9 mouse cellular contexts compared by ENCODE assay signal in the genomic region with DNA sequence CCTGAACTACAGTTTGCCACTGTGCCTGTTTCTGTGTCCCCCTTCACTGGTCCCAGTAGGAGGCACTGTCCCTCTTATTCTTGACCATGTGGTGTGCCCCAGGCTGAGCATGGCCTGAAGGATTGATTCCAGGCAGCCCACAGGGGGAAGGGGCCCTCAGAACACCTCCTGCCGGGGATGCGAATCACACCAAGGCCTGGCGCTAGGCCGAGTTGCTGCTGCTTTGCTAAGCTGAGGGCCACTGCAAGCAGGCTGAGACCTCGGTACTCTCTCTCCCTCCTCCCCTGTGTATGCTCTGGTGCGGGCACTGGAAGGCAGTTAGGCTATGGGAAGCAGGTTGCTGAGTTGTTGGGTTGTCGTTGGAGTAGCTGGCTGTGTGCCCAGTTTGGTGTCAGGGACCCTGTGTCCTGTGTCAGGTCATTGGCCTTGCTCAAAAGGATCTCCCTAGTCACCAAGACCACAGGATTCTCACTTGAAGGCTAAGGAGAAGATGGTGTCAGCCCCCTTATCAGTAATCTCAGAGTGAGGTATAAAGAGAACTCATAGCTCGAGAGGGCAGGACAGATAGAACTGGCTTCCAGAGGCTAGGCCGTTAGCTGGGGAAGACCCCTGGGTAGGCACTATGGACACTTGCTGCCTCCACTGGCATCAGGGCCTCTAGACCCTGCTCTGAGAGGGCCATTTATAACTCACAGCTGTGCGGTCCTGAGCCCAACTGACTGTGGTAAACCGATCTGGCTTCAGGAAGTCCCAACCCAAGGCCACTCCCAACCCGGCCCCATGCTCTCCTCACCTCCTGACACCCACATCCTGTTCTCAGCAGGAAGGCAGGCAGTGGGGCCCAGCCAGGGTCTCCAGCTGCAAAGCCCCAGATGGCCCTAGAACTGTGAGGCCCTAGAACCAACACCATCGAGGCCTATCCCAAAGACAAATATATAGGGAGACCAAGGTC. TPM values are rescaled to one million over a fixed set of nuclear protein-coding genes. Genes with fewer than 3 reads are reported as not detected.
DNase-seq lines count a peak whose midpoint lies in the region; ATAC-seq and TF ChIP-seq lines count a peak whose summit lies in the region.
"Had no signal": no experiment of that assay in that cellular context is flagged by ENCODE, and none has a peak within 500 bp of the region (broad histone marks: within the 10 kb centered on the region; RNA-seq: fewer than 3 reads in every experiment).

No protein-coding gene starts in this region.

- TF ChIP-seq EP300 in MEL (IDR thresholded peaks at IDR 0.05; ENCODE audit: low read depth in 1 of 2, low read length in 2 of 2): peak; percentile 54 to 92

- no peak overlapping the region for H3K4me3 ChIP-seq in forebrain, embryonic 10.5 days
- no peak overlapping the region for H3K4me3 ChIP-seq in forebrain, embryonic 15.5 days
- peak overlapping the region in 1 of 2 experiments; percentile 12; a peak in 1 of 4 replicates for H3K4me3 ChIP-seq in MEL (ENCODE audit: control insufficient read depth in 1 of 2, insufficient read depth in 1 of 2, low read depth in 2 of 2, low read length in 2 of 2)
- no peak overlapping the region for H3K4me3 ChIP-seq in embryonic facial prominence, embryonic 14.5 days (ENCODE audit: low read depth, low read length)
- H3K4me3 ChIP-seq in hindbrain, embryonic 16.5 days (ENCODE audit: low read length): no peak overlapping the region
- H3K4me3 ChIP-seq in liver, embryonic 15.5 days (replicated peaks): no peak overlapping the region

- TF ChIP-seq RAD21 in MEL (IDR thresholded peaks at IDR 0.05; ENCODE audit: low read depth, low read length): no peak

- TF ChIP-seq CTCF in MEL (IDR thresholded peaks at IDR 0.05 in 2 of 3, conservative IDR thresholded peaks at IDR 0.05 in 1 of 3; ENCODE audit: control insufficient read depth in 1 of 3, insufficient read depth in 1 of 3, low read depth in 2 of 3, low read length in 3 of 3, poor library complexity in 1 of 3, severe bottlenecking in 1 of 3): peak; percentile 18 to 26 (median 26); a peak in 4 of 6 replicates

- H3K9ac ChIP-seq in forebrain, embryonic 15.5 days (replicated peaks): no peak overlapping the region
- peak overlapping the region; percentile 55 for H3K9ac ChIP-seq in MEL (ENCODE audit: control insufficient read depth, low read depth, low read length, poor library complexity, severe bottlenecking)
- H3K9ac ChIP-seq in embryonic facial prominence, embryonic 14.5 days (ENCODE audit: low read depth, low read length): no peak overlapping the region
- no peak overlapping the region for H3K9ac ChIP-seq in hindbrain, embryonic 16.5 days (ENCODE audit: low read depth, low read length)
- H3K9ac ChIP-seq in liver, embryonic 15.5 days: peak overlapping the region; percentile 11; the same call in 1 of the 2 replicates

- peaks cover 95% of the 10 kb centered on the region for H3K4me1 ChIP-seq in forebrain, embryonic 10.5 days
- H3K4me1 ChIP-seq in forebrain, embryonic 15.5 days: peaks cover 78% of the 10 kb centered on the region
- peaks cover 19 to 40% of the 10 kb centered on the region in 2 experiments for H3K4me1 ChIP-seq in MEL (ENCODE audit: control insufficient read depth in 1 of 2, insufficient read depth in 2 of 2, low read length in 2 of 2)
- peaks cover 34% of the 10 kb centered on the region for H3K4me1 ChIP-seq in embryonic facial prominence, embryonic 14.5 days (ENCODE audit: control insufficient read depth, insufficient read depth, low read length)
- H3K4me1 ChIP-seq in hindbrain, embryonic 16.5 days (ENCODE audit: control insufficient read depth, insufficient read depth, low read depth, low read length): peaks cover 67% of the 10 kb centered on the region
- H3K4me1 ChIP-seq in liver, embryonic 15.5 days (replicated peaks): peaks cover 96% of the 10 kb centered on the region

- peaks cover 2% of the 10 kb centered on the region for H3K79me2 ChIP-seq in MEL (ENCODE audit: control insufficient read depth, insufficient read depth, low read length, poor library complexity)

- TF ChIP-seq POLR2A in MEL (IDR thresholded peaks at IDR 0.05; ENCODE audit: control insufficient read depth in 1 of 2, insufficient read depth in 1 of 2, low read depth in 1 of 2, low read length in 2 of 2, poor library complexity in 1 of 2): peak in 1 of 2 experiments; percentile 82; a peak in 2 of 4 replicates

- WGBS in forebrain, embryonic 10.5 days: 66% methylated on average over 13 of the region's 13 CpGs
- WGBS in forebrain, embryonic 15.5 days: 63% methylated on average over 13 of the region's 13 CpGs
- WGBS in embryonic facial prominence, embryonic 14.5 days: 43% methylated on average over 13 of the region's 13 CpGs
- 52% methylated on average over 13 of the region's 13 CpGs for WGBS in hindbrain, embryonic 16.5 days
- WGBS in liver, embryonic 15.5 days (ENCODE audit: insufficient replicate concordance): 7% methylated on average over 13 of the region's 13 CpGs

- no peaks in the 10 kb centered on the region for H3K27me3 ChIP-seq in forebrain, embryonic 10.5 days (ENCODE audit: poor library complexity, severe bottlenecking)
- no peaks in the 10 kb centered on the region for H3K27me3 ChIP-seq in forebrain, embryonic 15.5 days
- H3K27me3 ChIP-seq in MEL (ENCODE audit: control insufficient read depth in 1 of 2, insufficient read depth in 2 of 2, low read length in 2 of 2): no peaks in the 10 kb centered on the region
- no peaks in the 10 kb centered on the region for H3K27me3 ChIP-seq in embryonic facial prominence, embryonic 14.5 days (replicated peaks; ENCODE audit: control insufficient read depth, insufficient read depth, low read length)
- H3K27me3 ChIP-seq in hindbrain, embryonic 16.5 days (replicated peaks; ENCODE audit: control insufficient read depth, insufficient read depth, low read length): no peaks in the 10 kb centered on the region
- no peaks in the 10 kb centered on the region for H3K27me3 ChIP-seq in liver, embryonic 15.5 days

- no peak for ATAC-seq in forebrain, embryonic 15.5 days (replicated peaks)
- peak; percentile 69 for ATAC-seq in embryonic facial prominence, embryonic 14.5 days (ENCODE audit: low read depth)
- no peak for ATAC-seq in hindbrain, embryonic 16.5 days
- ATAC-seq in liver, embryonic 15.5 days (ENCODE audit: insufficient read depth): peak; percentile 62

- H3K4me2 ChIP-seq in forebrain, embryonic 15.5 days (replicated peaks): no peak overlapping the region
- H3K4me2 ChIP-seq in embryonic facial prominence, embryonic 14.5 days (ENCODE audit: low read depth, low read length): no peak overlapping the region
- no peak overlapping the region for H3K4me2 ChIP-seq in hindbrain, embryonic 16.5 days (ENCODE audit: low read length)
- H3K4me2 ChIP-seq in liver, embryonic 15.5 days: peak overlapping the region; percentile 42

- peaks cover 61% of the 10 kb centered on the region for H3K36me3 ChIP-seq in forebrain, embryonic 10.5 days (replicated peaks)
- H3K36me3 ChIP-seq in forebrain, embryonic 15.5 days: no peaks in the 10 kb centered on the region
- peaks cover 0 to 32% of the 10 kb centered on the region in 2 experiments; a peak in 2 of 4 replicates for H3K36me3 ChIP-seq in MEL (ENCODE audit: control insufficient read depth in 1 of 2, insufficient read depth in 2 of 2, low read length in 2 of 2)
- no peaks in the 10 kb centered on the region for H3K36me3 ChIP-seq in embryonic facial prominence, embryonic 14.5 days (ENCODE audit: control insufficient read depth, insufficient read depth, low read length)
- no peaks in the 10 kb centered on the region for H3K36me3 ChIP-seq in hindbrain, embryonic 16.5 days (ENCODE audit: control insufficient read depth, insufficient read depth, low read length)
- H3K36me3 ChIP-seq in liver, embryonic 15.5 days (replicated peaks): no peaks in the 10 kb centered on the region
- H3K36me3 ChIP-seq: G1E had no signal

- H3K27ac ChIP-seq in forebrain, embryonic 10.5 days: peak overlapping the region; percentile 62
- H3K27ac ChIP-seq in forebrain, embryonic 15.5 days (replicated peaks): no peak overlapping the region
- peak overlapping the region; percentile 94 for H3K27ac ChIP-seq in MEL (ENCODE audit: control insufficient read depth, low read depth, low read length)
- peak overlapping the region; percentile 53 for H3K27ac ChIP-seq in embryonic facial prominence, embryonic 14.5 days (replicated peaks; ENCODE audit: low read depth, low read length)
- peak overlapping the region; percentile 19 for H3K27ac ChIP-seq in hindbrain, embryonic 16.5 days (ENCODE audit: low read depth, low read length)
- peak overlapping the region; percentile 81 for H3K27ac ChIP-seq in liver, embryonic 15.5 days (replicated peaks)

- DNase-seq in forebrain, embryonic 10.5 days (ENCODE audit: extremely low spot score, low spot score): no peak
- peak; percentile 90 for DNase-seq in MEL (ENCODE audit: low read depth, low spot score)
- DNase-seq in embryonic facial prominence, embryonic 14.5 days (ENCODE audit: low spot score): peak; percentile 80
- peak; percentile 42 to 51 for DNase-seq in spleen, postnatal 14 days (ENCODE audit: low spot score in 2 of 2)
- DNase-seq in left cerebral cortex, adult 18-20 months (ENCODE audit: low spot score in 2 of 2): no peak

- no peaks in the 10 kb centered on the region for H3K9me3 ChIP-seq in forebrain, embryonic 10.5 days
- no peaks in the 10 kb centered on the region for H3K9me3 ChIP-seq in forebrain, embryonic 15.5 days
- no peaks in the 10 kb centered on the region for H3K9me3 ChIP-seq in MEL (replicated peaks; ENCODE audit: insufficient read depth, low read length)
- no peaks in the 10 kb centered on the region for H3K9me3 ChIP-seq in embryonic facial prominence, embryonic 14.5 days (ENCODE audit: control insufficient read depth, low read length)
- H3K9me3 ChIP-seq in hindbrain, embryonic 16.5 days (ENCODE audit: control insufficient read depth, low read length): no peaks in the 10 kb centered on the region
- H3K9me3 ChIP-seq in liver, embryonic 15.5 days (replicated peaks): no peaks in the 10 kb centered on the region

TF ChIP-seq in MEL, 35 proteins besides CTCF, POLR2A, EP300 and RAD21 (continues in another document):
- no peak for TF ChIP-seq UBTF (IDR thresholded peaks at IDR 0.05; ENCODE audit: borderline replicate concordance, insufficient read depth, low read depth, low read length)
- peak; percentile 44; the same call in 1 of the 2 replicates for TF ChIP-seq TCF12 (IDR thresholded peaks at IDR 0.05; ENCODE audit: low read depth, low read length)

RNA-seq across cellular contexts. Expression of a gene that starts 57.9 kb away (rescaled TPM):
- polyA plus RNA-seq in forebrain, embryonic 10.5 days (2016; fragmentation: Nextera tagmentation; extraction: Ambion mirVana): 38.8 and 42.5 TPM in 2 replicates
- 57.5 and 63.9 TPM in 2 replicates for polyA plus RNA-seq in forebrain, embryonic 15.5 days (2015; fragmentation: Nextera tagmentation; extraction: Ambion mirVana)
- total RNA-seq in MEL (2012; rRNA removed): 2.7 and 3.7 TPM in 2 replicates
- 10 to 100 TPM in 1 of 2 experiments, not detected in 1; 19.9 TPM for polyA plus RNA-seq in MEL (2012; ENCODE audit: insufficient read depth in 1 of 2, insufficient read length in 2 of 2, low read depth in 1 of 2, low replicate concordance in 2 of 2, missing spikeins in 1 of 2)
- 31.3 and 36.6 TPM in 2 replicates for polyA plus RNA-seq in embryonic facial prominence, embryonic 14.5 days (2014; fragmentation: Nextera tagmentation; extraction: Ambion mirVana)
- polyA plus RNA-seq in hindbrain, embryonic 16.5 days (2015; fragmentation: Nextera tagmentation; extraction: Ambion mirVana): 50.4 and 55.0 TPM in 2 replicates
- 4.3 and 4.9 TPM in 2 replicates for polyA plus RNA-seq in liver, embryonic 15.5 days (2015; fragmentation: Nextera tagmentation; extraction: Ambion mirVana)
- total RNA-seq in left cerebral cortex, adult 18-20 months (2021): 100 to 1,000 TPM in 1 of 2 experiments, 10 to 100 TPM in 1; 89.2 to 100 TPM

Comparison
In these comparisons a context has a peak if more than half of its experiments do, and no peak if none do; other contexts are left out.
1. DNase-seq: peak in MEL (single experiment), embryonic facial prominence, embryonic 14.5 days (single experiment) and spleen, postnatal 14 days (2 of 2); none in forebrain, embryonic 10.5 days (single experiment) and left cerebral cortex, adult 18-20 months (0 of 2).
2. ATAC-seq: peak in embryonic facial prominence, embryonic 14.5 days (single experiment) and liver, embryonic 15.5 days (single experiment); none in forebrain, embryonic 15.5 days (single experiment) and hindbrain, embryonic 16.5 days (single experiment).
3. H3K9ac ChIP-seq: peak in MEL (single experiment) and liver, embryonic 15.5 days (single experiment); none in forebrain, embryonic 15.5 days (single experiment), embryonic facial prominence, embryonic 14.5 days (single experiment) and hindbrain, embryonic 16.5 days (single experiment).